Mouse (Mus musculus): Measurements from ENCODE around the gene Trim17. TPM values are rescaled to one million over a fixed set of nuclear protein-coding genes. Genes with fewer than 3 reads are reported as not detected.

Gene Trim17
- polyA plus RNA-seq, 1 experiment from 2014 or later = 0.51 TPM

Small RNAs within 50 kb of the gene (microRNA-seq; reads per million reads assigned to microRNA genes)
- gene Gm44313 (ENCODE audit: borderline number of aligned reads) = not detected

Other genes starting within 250 kb of the Trim17 start
- not detected in 2 replicates for gene Olfr318, start 230.7 kb upstream of the Trim17 start, polyA plus RNA-seq (2014; fragmentation: Nextera tagmentation; extraction: Ambion mirVana)
- not detected in 2 replicates for gene Olfr317, start 215.5 kb upstream of the Trim17 start, polyA plus RNA-seq (2014; fragmentation: Nextera tagmentation; extraction: Ambion mirVana)
- not detected in 2 replicates for gene Olfr316, start 202.0 kb upstream of the Trim17 start, polyA plus RNA-seq (2014; fragmentation: Nextera tagmentation; extraction: Ambion mirVana)
- 0.13 TPM in 1 of 2 replicates, not detected in the other for gene Olfr315, start 181.5 kb upstream of the Trim17 start, polyA plus RNA-seq (2014; fragmentation: Nextera tagmentation; extraction: Ambion mirVana)
- gene Olfr314, start 171.7 kb upstream of the Trim17 start, polyA plus RNA-seq (2014; fragmentation: Nextera tagmentation; extraction: Ambion mirVana) = not detected in 2 replicates
- 1.7 and 5.7 TPM in 2 replicates for gene Fam183b, start 152.7 kb upstream of the Trim17 start, polyA plus RNA-seq (2014; fragmentation: Nextera tagmentation; extraction: Ambion mirVana)
- gene Olfr313, start 139.7 kb upstream of the Trim17 start, polyA plus RNA-seq (2014; fragmentation: Nextera tagmentation; extraction: Ambion mirVana) = 0.07 TPM in 1 of 2 replicates, not detected in the other
- gene Olfr312, start 125.4 kb upstream of the Trim17 start, polyA plus RNA-seq (2014; fragmentation: Nextera tagmentation; extraction: Ambion mirVana) = not detected in 2 replicates
- 0.08 TPM in 1 of 2 replicates, not detected in the other for gene Olfr311, start 115.4 kb upstream of the Trim17 start, polyA plus RNA-seq (2014; fragmentation: Nextera tagmentation; extraction: Ambion mirVana)
- 8.3 and 10.2 TPM in 2 replicates for gene Gm12258, start 107.5 kb upstream of the Trim17 start, polyA plus RNA-seq (2014; fragmentation: Nextera tagmentation; extraction: Ambion mirVana)
- gene 2810021J22Rik, start 87.5 kb upstream of the Trim17 start, polyA plus RNA-seq (2014; fragmentation: Nextera tagmentation; extraction: Ambion mirVana) = 6.4 and 6.7 TPM in 2 replicates
- 5.2 and 6.5 TPM in 2 replicates for gene Zfp39, start 50.5 kb upstream of the Trim17 start, polyA plus RNA-seq (2014; fragmentation: Nextera tagmentation; extraction: Ambion mirVana)
- 0.07 TPM in 1 of 2 replicates, not detected in the other for gene Btnl10, start 36.8 kb upstream of the Trim17 start, polyA plus RNA-seq (2014; fragmentation: Nextera tagmentation; extraction: Ambion mirVana)
- gene Rnf187, start 15.8 kb upstream of the Trim17 start, polyA plus RNA-seq (2014; fragmentation: Nextera tagmentation; extraction: Ambion mirVana) = 256 and 271 TPM in 2 replicates
- 14.9 and 20.8 TPM in 2 replicates for gene Hist3h2ba, start 5.8 kb upstream of the Trim17 start, polyA plus RNA-seq (2014; fragmentation: Nextera tagmentation; extraction: Ambion mirVana)
- gene Hist3h2a, start within 50 bp of the Trim17 start, polyA plus RNA-seq (2014; fragmentation: Nextera tagmentation; extraction: Ambion mirVana) = 27.6 and 29.7 TPM in 2 replicates
- 19.2 and 23.0 TPM in 2 replicates for gene Trim11, start 23.4 kb downstream of the Trim17 start, polyA plus RNA-seq (2014; fragmentation: Nextera tagmentation; extraction: Ambion mirVana)
- gene Obscn, start 181.7 kb downstream of the Trim17 start, polyA plus RNA-seq (2014; fragmentation: Nextera tagmentation; extraction: Ambion mirVana) = 7.9 and 9.2 TPM in 2 replicates
- gene Iba57, start 209.1 kb downstream of the Trim17 start, polyA plus RNA-seq (2014; fragmentation: Nextera tagmentation; extraction: Ambion mirVana) = 2.5 and 3.1 TPM in 2 replicates
- gene Gjc2, start 228.5 kb downstream of the Trim17 start, polyA plus RNA-seq (2014; fragmentation: Nextera tagmentation; extraction: Ambion mirVana) = 0.29 and 0.60 TPM in 2 replicates
- 114 and 126 TPM in 2 replicates for gene Guk1, start 237.5 kb downstream of the Trim17 start, polyA plus RNA-seq (2014; fragmentation: Nextera tagmentation; extraction: Ambion mirVana)
- 81.9 and 89.3 TPM in 2 replicates for gene Mrpl55, start 247.8 kb downstream of the Trim17 start, polyA plus RNA-seq (2014; fragmentation: Nextera tagmentation; extraction: Ambion mirVana)